Mouse (Mus musculus): ENCODE data around the gene BC030870. TPM values are rescaled to one million over a fixed set of nuclear protein-coding genes. Genes with fewer than 3 reads are reported as not detected.

The BC030870 gene
- polyA plus RNA-seq, 1 experiment from 2014 or later = 0.14 TPM

GRCm38 (mm10) chr8:65107936-65108718, 21.2 kb downstream of the BC030870 start:
- H3K9ac ChIP-seq = no peak overlapping the region
- no peaks in the 10 kb centered on the region for H3K4me1 ChIP-seq
- H3K4me3 ChIP-seq = no peak overlapping the region
- H3K4me2 ChIP-seq = no peak overlapping the region
- H3K36me3 ChIP-seq (replicated peaks) = no peaks in the 10 kb centered on the region
- no peaks in the 10 kb centered on the region for H3K27me3 ChIP-seq (replicated peaks)
- 96% methylated on average over 25 of the region's 25 CpGs for WGBS
- ATAC-seq (replicated peaks) = no peak
- H3K9me3 ChIP-seq = no peaks in the 10 kb centered on the region
- H3K27ac ChIP-seq = no peak overlapping the region

- no peak overlapping the region for H3K27ac ChIP-seq
- no peaks in the 10 kb centered on the region for H3K27me3 ChIP-seq (replicated peaks)
- H3K4me1 ChIP-seq = no peaks in the 10 kb centered on the region
- no peak overlapping the region for H3K4me3 ChIP-seq
- no peaks in the 10 kb centered on the region for H3K9me3 ChIP-seq
- H3K36me3 ChIP-seq (replicated peaks) = no peaks in the 10 kb centered on the region
- 60% methylated on average over 4 of the region's 4 CpGs for WGBS
- H3K9ac ChIP-seq = no peak overlapping the region
- ATAC-seq (replicated peaks) = no peak
- no peak overlapping the region for H3K4me2 ChIP-seq
Measured at GRCm38 (mm10) chr8:65104041-65104440, 25.3 kb downstream of the BC030870 start.

GRCm38 (mm10) chr8:65103632-65104031, 25.7 kb downstream of the BC030870 start:
- ATAC-seq (replicated peaks) = peak; percentile 66; the same call in 1 of the 2 replicates
- Histone ChIP-seq H3K27me3 (replicated peaks) (no peaks in the 10 kb centered on the region), H3K9ac (no peak overlapping the region), H3K4me3 (no peak overlapping the region), H3K4me2 (no peak overlapping the region), H3K4me1 (no peaks in the 10 kb centered on the region), H3K27ac (no peak overlapping the region), H3K36me3 (replicated peaks) (no peaks in the 10 kb centered on the region), H3K9me3 (no peaks in the 10 kb centered on the region)
- 43% methylated on average over 7 of the region's 7 CpGs for WGBS

GRCm38 (mm10) chr8:65099735-65100134, 29.6 kb downstream of the BC030870 start:
- Histone ChIP-seq H3K9ac (no peak overlapping the region), H3K4me1 (no peaks in the 10 kb centered on the region), H3K27ac (no peak overlapping the region), H3K9me3 (no peaks in the 10 kb centered on the region), H3K4me3 (no peak overlapping the region), H3K36me3 (replicated peaks) (no peaks in the 10 kb centered on the region), H3K4me2 (no peak overlapping the region), H3K27me3 (replicated peaks) (no peaks in the 10 kb centered on the region)
- 48% methylated on average over 3 of the region's 3 CpGs for WGBS
- no peak for ATAC-seq (replicated peaks)

- Histone ChIP-seq H3K27me3 (replicated peaks) (no peaks in the 10 kb centered on the region), H3K4me3 (no peak overlapping the region), H3K4me1 (no peaks in the 10 kb centered on the region), H3K9ac (no peak overlapping the region), H3K36me3 (replicated peaks) (no peaks in the 10 kb centered on the region), H3K4me2 (no peak overlapping the region), H3K9me3 (no peaks in the 10 kb centered on the region), H3K27ac (no peak overlapping the region)
- 65% methylated on average over 7 of the region's 7 CpGs for WGBS
- no peak for ATAC-seq (replicated peaks)
Measured at GRCm38 (mm10) chr8:65097760-65098415, 31.5 kb downstream of the BC030870 start.

GRCm38 (mm10) chr8:65089781-65090180, 39.6 kb downstream of the BC030870 start:
- H3K9ac ChIP-seq = no peak overlapping the region
- H3K4me2 ChIP-seq = no peak overlapping the region
- H3K4me3 ChIP-seq = no peak overlapping the region
- 80% methylated on average over 7 of the region's 7 CpGs for WGBS
- no peak for ATAC-seq (replicated peaks)
- H3K4me1 ChIP-seq = no peaks in the 10 kb centered on the region
- no peak overlapping the region for H3K27ac ChIP-seq
- H3K36me3 ChIP-seq (replicated peaks) = no peaks in the 10 kb centered on the region
- no peaks in the 10 kb centered on the region for H3K9me3 ChIP-seq
- no peaks in the 10 kb centered on the region for H3K27me3 ChIP-seq (replicated peaks)

GRCm38 (mm10) chr8:65088120-65088519, 41.2 kb downstream of the BC030870 start:
- ATAC-seq (replicated peaks) = no peak
- H3K4me2 ChIP-seq = no peak overlapping the region
- H3K4me1 ChIP-seq = no peaks in the 10 kb centered on the region
- no peaks in the 10 kb centered on the region for H3K27me3 ChIP-seq (replicated peaks)
- no peak overlapping the region for H3K4me3 ChIP-seq
- no peaks in the 10 kb centered on the region for H3K36me3 ChIP-seq (replicated peaks)
- no peaks in the 10 kb centered on the region for H3K9me3 ChIP-seq
- WGBS = 93% methylated on average over 12 of the region's 12 CpGs
- H3K9ac ChIP-seq = no peak overlapping the region
- no peak overlapping the region for H3K27ac ChIP-seq

GRCm38 (mm10) chr8:65087711-65088110, 41.7 kb downstream of the BC030870 start:
- Histone ChIP-seq H3K36me3 (replicated peaks) (no peaks in the 10 kb centered on the region), H3K9ac (no peak overlapping the region), H3K27ac (no peak overlapping the region), H3K4me2 (no peak overlapping the region), H3K27me3 (replicated peaks) (no peaks in the 10 kb centered on the region), H3K4me1 (no peaks in the 10 kb centered on the region), H3K9me3 (no peaks in the 10 kb centered on the region), H3K4me3 (no peak overlapping the region)
- no peak for ATAC-seq (replicated peaks)
- WGBS = 71% methylated on average over 8 of the region's 8 CpGs

GRCm38 (mm10) chr8:65085680-65086079, 43.7 kb downstream of the BC030870 start:
- Histone ChIP-seq H3K4me2 (no peak overlapping the region), H3K27ac (no peak overlapping the region), H3K9me3 (no peaks in the 10 kb centered on the region), H3K27me3 (replicated peaks) (no peaks in the 10 kb centered on the region), H3K4me3 (no peak overlapping the region), H3K4me1 (no peaks in the 10 kb centered on the region), H3K36me3 (replicated peaks) (no peaks in the 10 kb centered on the region), H3K9ac (no peak overlapping the region)
- no peak for ATAC-seq (replicated peaks)
- 72% methylated on average over 2 of the region's 2 CpGs for WGBS

GRCm38 (mm10) chr8:65080731-65081130, 48.6 kb downstream of the BC030870 start:
- no peak overlapping the region for H3K27ac ChIP-seq
- H3K36me3 ChIP-seq (replicated peaks) = no peaks in the 10 kb centered on the region
- no peaks in the 10 kb centered on the region for H3K4me1 ChIP-seq
- WGBS = 91% methylated on average over 9 of the region's 9 CpGs
- no peak overlapping the region for H3K9ac ChIP-seq
- no peak for ATAC-seq (replicated peaks)
- H3K4me3 ChIP-seq = no peak overlapping the region
- H3K9me3 ChIP-seq = no peaks in the 10 kb centered on the region
- H3K4me2 ChIP-seq = no peak overlapping the region
- no peaks in the 10 kb centered on the region for H3K27me3 ChIP-seq (replicated peaks)

- Histone ChIP-seq H3K9me3 (no peaks in the 10 kb centered on the region), H3K36me3 (replicated peaks) (no peaks in the 10 kb centered on the region), H3K4me3 (no peak within 1 kb of the TSS), H3K27ac (no peak within 1 kb of the TSS), H3K9ac (no peak within 1 kb of the TSS), H3K4me1 (no peaks in the 10 kb centered on the region), H3K27me3 (replicated peaks) (no peaks in the 10 kb centered on the region), H3K4me2 (no peak within 1 kb of the TSS)
- no peak for ATAC-seq (replicated peaks)
- 93% methylated on average over 2 of the region's 2 CpGs for WGBS
Measured at GRCm38 (mm10) chr8:65074733-65075132, 54.6 kb downstream of the BC030870 start, which contains the start of gene Gm10663. Gm10663 (plus strand) TSS chr8:65075033.

GRCm38 (mm10) chr8:65070996-65071395, 58.4 kb downstream of the BC030870 start:
- Histone ChIP-seq H3K4me3 (no peak overlapping the region), H3K4me2 (no peak overlapping the region), H3K36me3 (replicated peaks) (no peaks in the 10 kb centered on the region), H3K9ac (no peak overlapping the region), H3K9me3 (no peaks in the 10 kb centered on the region), H3K27ac (no peak overlapping the region), H3K27me3 (replicated peaks) (no peaks in the 10 kb centered on the region), H3K4me1 (peaks cover 4% of the 10 kb centered on the region; the same call in 1 of the 2 replicates)
- 85% methylated on average over 4 of the region's 4 CpGs for WGBS
- ATAC-seq (replicated peaks) = no peak

GRCm38 (mm10) chr8:65068473-65068819, 60.9 kb downstream of the BC030870 start:
- no peaks in the 10 kb centered on the region for H3K36me3 ChIP-seq (replicated peaks)
- no peak overlapping the region for H3K9ac ChIP-seq
- peaks cover 4% of the 10 kb centered on the region; the same call in 1 of the 2 replicates for H3K4me1 ChIP-seq
- H3K27me3 ChIP-seq (replicated peaks) = no peaks in the 10 kb centered on the region
- H3K4me3 ChIP-seq = no peak overlapping the region
- WGBS = 51% methylated on average over 4 of the region's 4 CpGs
- no peak overlapping the region for H3K27ac ChIP-seq
- ATAC-seq (replicated peaks) = 0 out of 2 replicates have a peak, but pooled peaks have one; percentile 56
- 0 out of 2 replicates have a peak overlapping the region, but pooled peaks have one; percentile 6 for H3K4me2 ChIP-seq
- H3K9me3 ChIP-seq = no peaks in the 10 kb centered on the region
